Mouse (Mus musculus) midbrain, postnatal 0 days (tissue): ENCODE measurements at regions not wholly inside any gene's neighbourhood (a gene's known extent, or its start where the extent isn't known, plus 50 kb on each side); places are given as distances from the start of the nearest gene placed in this dataset.

Experiments
- ATAC-seq: fragments of 200-750 bp; cut with Nextera tagmentation; 2 replicates; pipeline ENCODE4 v1.8.0; 2017; ENCODE audit warnings: moderate number of reproducible peaks, mild to moderate bottlenecking, moderate TSS enrichment, moderate library complexity; ENCODE audit not compliant: low FRiP score
- DNase-seq: peaks from one replicate; pipeline ENCODE4 v3.0.0-alpha.2; 2015; ENCODE audit warnings: low spot score
- H3K27ac ChIP-seq: fragments of 300-500 bp; sonication (generic); 2 replicates; pipeline ENCODE4 v1.5.1; 2014; ENCODE audit warnings: low read depth, mild to moderate bottlenecking, low read length, mixed read lengths
- H3K27me3 ChIP-seq: fragments of 300-500 bp; sonication (generic); 2 replicates; pipeline ENCODE4 v1.6.1; 2014; ENCODE audit warnings: low read length, control low read depth, mixed read lengths; ENCODE audit not compliant: insufficient read depth
- H3K36me3 ChIP-seq: fragments of 300-500 bp; sonication (generic); 2 replicates; pipeline ENCODE4 v1.6.1; 2014; ENCODE audit warnings: low read length, control low read depth, mixed read lengths; ENCODE audit not compliant: insufficient read depth
- H3K4me1 ChIP-seq: fragments of 300-500 bp; sonication (generic); 2 replicates; pipeline ENCODE4 v1.6.1; 2014; ENCODE audit warnings: mild to moderate bottlenecking, control low read depth, antibody characterized with exemption, low read length, mixed read lengths; ENCODE audit not compliant: insufficient read depth
- H3K4me2 ChIP-seq: fragments of 300-500 bp; sonication (generic); 2 replicates; pipeline ENCODE4 v1.6.1; 2014; ENCODE audit warnings: low read depth, mild to moderate bottlenecking, low read length, mixed read lengths; ENCODE audit not compliant: poor library complexity, severe bottlenecking
- H3K4me3 ChIP-seq: fragments of 300-500 bp; sonication (generic); 2 replicates; pipeline ENCODE4 v1.5.1; 2014; ENCODE audit warnings: low read depth, mild to moderate bottlenecking, low read length, moderate library complexity
- H3K9ac ChIP-seq: fragments of 300-500 bp; sonication (generic); replicated peaks from 2 replicates; pipeline ENCODE4 v1.6.1; 2014; ENCODE audit warnings: mild to moderate bottlenecking, low read length, moderate library complexity, mixed read lengths; ENCODE audit not compliant: poor library complexity, severe bottlenecking
- H3K9me3 ChIP-seq: fragments of 300-500 bp; sonication (generic); 2 replicates; pipeline ENCODE4 v1.6.1; 2016; ENCODE audit warnings: low read length, control low read depth
- CTCF ChIP-seq: IDR thresholded peaks from 2 replicates; pipeline ENCODE4 v1.5.1; 2016; ENCODE audit warnings: antibody characterized with exemption, mild to moderate bottlenecking
- WGBS: fragments of 180-500 bp; shearing (Covaris S2); extraction: QIAGEN DNeasy Blood & Tissue Kit; methylation state at CpG from one replicate; pipeline ENCODE4 v1.1.7; 2014; 5-methylcytosine and 5-hydroxymethylcytosine counted together

DNA sequence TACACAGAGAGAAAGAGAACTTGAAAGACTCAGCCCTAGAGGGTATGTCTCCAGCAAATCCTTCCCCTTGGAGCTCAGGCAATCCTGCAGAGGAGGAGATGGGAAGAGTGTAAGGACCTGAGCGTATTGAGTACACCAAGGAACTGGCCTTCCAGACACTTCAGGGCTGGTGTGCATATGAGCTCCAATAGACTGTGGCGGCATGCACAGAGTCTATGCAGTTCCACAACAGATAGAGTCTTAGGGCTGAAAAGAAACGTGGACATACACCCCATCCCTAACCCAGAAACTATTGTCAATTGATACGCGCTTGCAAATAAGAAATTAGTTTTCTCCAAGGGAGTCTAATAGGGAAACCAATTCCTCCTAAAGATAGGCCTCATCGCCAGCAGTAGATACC, 130.6 kb upstream of the Lpp start:
- 94% methylated on average over 6 of the region's 6 CpGs for WGBS
- no peak for TF ChIP-seq CTCF
- Histone ChIP-seq H3K9me3 (no peaks in the 10 kb centered on the region), H3K4me3 (no peak overlapping the region), H3K27ac (no peak overlapping the region), H3K9ac (no peak overlapping the region), H3K36me3 (no peaks in the 10 kb centered on the region), H3K4me1 (no peaks in the 10 kb centered on the region), H3K27me3 (no peaks in the 10 kb centered on the region), H3K4me2 (no peak overlapping the region)
- no peak for DNase-seq
- no peak for ATAC-seq

DNA sequence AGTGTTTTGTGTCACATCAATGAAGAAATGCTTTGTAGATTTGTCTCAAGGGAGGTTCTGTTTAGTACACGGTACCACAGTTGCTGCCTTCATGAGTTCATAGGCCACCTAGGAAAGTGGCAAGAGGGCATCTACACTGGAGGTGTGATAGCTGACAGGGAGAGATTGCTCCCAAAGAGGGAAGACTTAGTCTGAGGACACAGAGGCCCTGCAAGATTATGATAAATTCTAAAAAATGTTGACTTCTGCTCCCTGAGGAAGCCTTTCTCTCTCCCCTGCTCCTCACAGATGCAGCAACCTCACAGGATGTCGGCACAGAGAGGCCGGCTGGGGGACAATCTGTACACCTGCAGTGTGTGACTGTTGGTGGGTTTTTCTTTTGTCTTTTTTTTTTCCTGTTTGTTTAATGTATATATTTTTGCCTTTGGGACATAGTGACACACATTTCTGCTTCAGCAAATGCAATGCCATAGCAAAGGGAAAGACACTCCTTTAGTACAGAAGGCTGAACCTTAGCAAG, 133.5 kb upstream of the Lpp start:
- TF ChIP-seq CTCF: no peak
- DNase-seq (no peak), ATAC-seq (no peak)
- Histone ChIP-seq H3K4me1 (no peaks in the 10 kb centered on the region), H3K27ac (no peak overlapping the region), H3K27me3 (no peaks in the 10 kb centered on the region), H3K4me2 (no peak overlapping the region), H3K36me3 (no peaks in the 10 kb centered on the region), H3K4me3 (no peak overlapping the region), H3K9ac (no peak overlapping the region), H3K9me3 (no peaks in the 10 kb centered on the region)
- 77% methylated on average over 3 of the region's 3 CpGs for WGBS

DNA sequence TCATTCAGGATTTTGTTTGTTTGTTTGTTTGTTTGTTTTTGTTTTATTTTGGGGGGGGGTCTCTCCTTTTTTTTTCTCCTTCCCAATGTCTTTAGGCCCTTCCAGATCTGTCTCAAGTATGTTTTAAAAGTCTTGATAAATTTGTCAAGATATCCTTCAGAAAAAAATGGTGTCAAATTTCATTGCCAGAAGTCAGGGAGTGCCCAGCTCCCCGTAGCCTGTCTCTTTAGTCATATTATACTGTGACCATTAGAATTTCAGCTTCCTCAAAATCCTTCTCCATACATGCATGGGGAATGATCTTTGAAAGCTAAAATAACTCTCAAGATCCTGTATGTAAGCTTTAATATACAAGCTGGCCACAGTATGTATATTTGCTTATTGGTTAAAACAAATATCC, 134.3 kb upstream of the Lpp start:
- Histone ChIP-seq H3K4me2 (no peak overlapping the region), H3K9ac (no peak overlapping the region), H3K27me3 (no peaks in the 10 kb centered on the region), H3K27ac (no peak overlapping the region), H3K4me1 (no peaks in the 10 kb centered on the region), H3K36me3 (no peaks in the 10 kb centered on the region), H3K4me3 (no peak overlapping the region), H3K9me3 (no peaks in the 10 kb centered on the region)
- 57% methylated on average over 1 of the region's 1 CpGs for WGBS
- DNase-seq (no peak), ATAC-seq (no peak)
- no peak for TF ChIP-seq CTCF

DNA sequence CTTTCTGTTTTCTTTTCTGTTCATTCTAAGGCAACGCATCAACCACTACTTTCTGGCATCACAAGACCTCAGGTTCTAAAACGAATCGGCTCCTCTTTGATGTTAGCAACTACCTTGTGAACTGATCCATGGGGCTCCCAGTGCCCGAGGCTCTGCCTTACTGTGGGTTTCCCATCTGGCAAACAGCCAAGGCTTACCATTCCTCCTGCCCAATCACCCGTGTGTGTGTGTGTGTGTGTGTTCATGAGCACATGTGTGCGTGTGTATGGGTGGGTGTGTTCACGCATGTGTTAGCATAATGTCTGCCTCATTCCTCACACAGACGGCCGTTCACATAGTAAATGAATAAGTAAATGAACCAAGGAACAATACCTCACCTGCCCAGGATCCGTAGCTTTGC, 138.3 kb upstream of the Lpp start:
- 74% methylated on average over 10 of the region's 10 CpGs for WGBS
- ATAC-seq (no peak), DNase-seq (no peak)
- no peak overlapping the region for H3K27ac ChIP-seq
- H3K9me3 ChIP-seq: no peaks in the 10 kb centered on the region
- H3K36me3 ChIP-seq: no peaks in the 10 kb centered on the region
- H3K4me1 ChIP-seq: no peaks in the 10 kb centered on the region
- H3K27me3 ChIP-seq: no peaks in the 10 kb centered on the region
- no peak overlapping the region for H3K9ac ChIP-seq
- TF ChIP-seq CTCF: no peak
- no peak overlapping the region for H3K4me3 ChIP-seq
- H3K4me2 ChIP-seq: no peak overlapping the region

DNA sequence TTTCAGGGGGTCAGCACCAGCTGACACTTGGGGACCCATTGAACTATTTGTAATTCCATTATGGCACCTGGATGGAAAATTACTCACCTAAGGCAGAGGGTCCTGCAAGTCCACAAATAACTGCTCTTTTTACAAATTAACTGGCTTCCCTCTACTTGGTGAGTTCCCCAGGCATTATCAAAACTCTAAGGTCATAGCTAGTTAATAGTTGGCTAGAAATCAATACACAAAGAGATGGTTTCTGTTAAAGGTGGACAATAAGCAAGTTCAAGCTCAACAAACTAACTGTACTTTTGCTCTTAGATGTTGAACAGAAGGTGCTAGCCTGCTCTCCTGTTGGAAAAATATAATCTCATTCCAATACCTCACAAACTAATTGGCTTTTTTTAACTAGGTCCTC, 138.7 kb upstream of the Lpp start:
- TF ChIP-seq CTCF: no peak
- Histone ChIP-seq H3K27ac (no peak overlapping the region), H3K36me3 (no peaks in the 10 kb centered on the region), H3K27me3 (no peaks in the 10 kb centered on the region), H3K9ac (no peak overlapping the region), H3K9me3 (no peaks in the 10 kb centered on the region), H3K4me2 (no peak overlapping the region), H3K4me1 (no peaks in the 10 kb centered on the region), H3K4me3 (no peak overlapping the region)
- ATAC-seq (no peak), DNase-seq (no peak)

DNA sequence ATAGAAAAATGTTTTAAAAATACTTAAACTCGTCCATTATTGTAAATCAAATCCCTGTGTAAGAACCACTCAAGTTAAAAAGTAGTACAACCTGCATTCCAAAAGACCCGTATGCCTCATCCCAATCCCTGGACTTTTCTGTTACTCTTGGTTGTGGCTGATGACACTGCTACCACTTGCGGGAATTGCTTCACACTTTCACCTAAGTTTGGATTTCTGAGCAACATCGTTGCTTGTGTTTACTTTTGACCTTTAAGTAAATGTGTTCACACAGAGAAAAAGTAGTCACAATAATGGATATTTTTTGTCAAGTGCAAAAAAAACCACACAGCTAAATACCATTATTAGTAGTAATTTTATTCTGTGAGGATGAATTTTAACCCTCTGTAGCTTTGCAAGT, 139.2 kb upstream of the Lpp start:
- no peak overlapping the region for H3K27ac ChIP-seq
- ATAC-seq (no peak), DNase-seq (no peak)
- 83% methylated on average over 4 of the region's 4 CpGs for WGBS
- H3K4me1 ChIP-seq: no peaks in the 10 kb centered on the region
- H3K4me2 ChIP-seq: no peak overlapping the region
- no peak overlapping the region for H3K9ac ChIP-seq
- H3K27me3 ChIP-seq: no peaks in the 10 kb centered on the region
- H3K4me3 ChIP-seq: no peak overlapping the region
- H3K9me3 ChIP-seq: no peaks in the 10 kb centered on the region
- no peak for TF ChIP-seq CTCF
- H3K36me3 ChIP-seq: no peaks in the 10 kb centered on the region
